Mouse (Mus musculus) urinary bladder, postnatal 14 days (tissue): Measurements from ENCODE around the gene Vmac.
A peak's percentile ranks its signal among the peaks of the same experiment; 100 is the strongest.

ENCODE experiments used
- DNase-seq: peaks from one replicate; pipeline ENCODE4 v3.0.0; 2021; ENCODE audit warnings: low spot score

Vmac gene

DNA sequence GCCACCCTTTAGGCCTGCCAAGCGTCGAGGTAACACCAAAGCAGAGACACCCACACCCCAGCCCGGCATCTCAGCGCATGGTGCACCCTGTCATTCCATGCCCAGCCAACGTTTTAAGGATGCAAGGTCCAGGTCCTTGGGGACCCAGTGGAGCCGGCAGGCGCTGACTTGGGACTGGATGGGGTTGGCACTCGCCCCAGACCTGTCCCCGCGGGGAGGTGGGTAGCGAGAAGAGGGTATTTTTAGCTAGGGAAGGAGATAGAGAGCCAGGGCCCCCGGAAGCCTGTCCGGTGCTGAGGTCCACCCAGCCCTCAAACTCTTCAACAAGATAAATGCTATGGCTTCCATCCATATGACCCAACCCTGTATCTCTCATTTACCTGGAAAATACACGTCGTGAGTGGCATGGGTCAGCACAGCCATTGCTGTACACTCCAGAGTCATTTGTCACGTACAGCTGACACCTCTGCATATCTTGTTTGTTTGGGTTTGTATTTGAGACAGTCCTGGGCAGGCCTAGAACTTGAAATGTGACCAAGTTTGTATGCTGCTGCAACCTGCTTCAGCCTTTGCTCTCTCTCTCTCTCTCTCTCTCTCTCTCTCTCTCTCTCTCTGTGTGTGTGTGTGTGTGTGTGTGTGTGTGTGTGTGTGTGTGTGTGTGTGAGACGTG lies 22.4 kb upstream of the Vmac start:
- no peak for DNase-seq

DNA sequence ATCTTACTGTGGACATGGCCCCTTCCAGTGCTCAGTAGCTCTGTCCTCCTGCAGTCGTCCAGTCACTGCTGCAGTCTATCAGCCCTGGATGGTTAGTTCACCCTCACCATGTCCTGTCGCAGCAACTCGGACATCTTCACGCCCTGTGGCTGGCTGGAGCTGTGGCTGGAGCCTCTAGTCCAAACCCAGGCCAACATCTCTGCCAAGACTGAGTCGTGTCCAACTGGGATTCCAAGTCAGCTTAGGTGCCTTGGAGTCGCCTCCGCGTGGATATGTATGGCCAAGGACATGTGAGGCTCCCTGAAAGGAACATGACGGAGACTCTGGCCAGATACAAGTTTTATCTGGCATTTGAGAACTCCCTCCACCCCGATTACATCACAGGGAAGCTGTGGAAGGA lies 20.4 kb upstream of the Vmac start:
- DNase-seq = no peak

DNA sequence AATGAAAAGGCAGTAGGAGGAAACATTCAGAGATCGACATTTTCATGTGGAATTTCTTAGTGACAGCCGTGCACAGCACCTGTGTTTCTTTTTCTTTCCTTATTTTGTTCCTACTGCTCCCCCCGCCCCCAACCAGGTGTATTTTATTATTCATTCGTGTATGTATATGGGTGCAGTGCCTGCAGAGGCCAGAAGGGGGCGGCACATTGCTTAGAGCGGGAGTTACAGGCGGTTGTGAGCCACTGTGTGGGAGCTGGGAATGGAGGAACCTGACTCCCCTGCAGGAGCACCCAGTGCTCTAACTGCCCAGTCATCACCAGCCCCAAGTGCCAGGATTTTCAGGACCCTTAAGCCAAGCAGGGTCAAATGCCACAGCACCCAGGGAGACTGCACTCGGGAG lies 18.7 kb upstream of the Vmac start:
- DNase-seq = no peak

DNA sequence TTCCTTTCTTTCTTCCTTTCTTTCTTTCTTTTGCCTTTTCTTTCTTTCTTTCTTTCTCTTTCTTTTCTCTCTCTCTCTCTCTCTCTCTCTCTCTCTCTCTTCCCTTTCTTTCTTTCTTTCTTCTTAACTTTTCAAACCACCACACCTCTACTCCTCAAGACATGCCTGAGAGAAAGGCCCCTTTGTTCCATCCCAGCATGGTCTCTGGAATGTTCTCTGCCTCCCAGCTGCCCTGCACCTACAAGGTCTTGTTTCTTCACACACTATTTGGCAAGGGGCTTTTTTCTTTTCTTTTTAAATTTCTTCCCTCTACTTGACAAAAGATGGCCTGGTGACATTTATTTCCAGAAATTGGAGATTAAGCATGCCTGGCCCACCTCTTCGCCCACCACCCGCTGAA lies 11.8 kb upstream of the Vmac start:
- no peak for DNase-seq

DNA sequence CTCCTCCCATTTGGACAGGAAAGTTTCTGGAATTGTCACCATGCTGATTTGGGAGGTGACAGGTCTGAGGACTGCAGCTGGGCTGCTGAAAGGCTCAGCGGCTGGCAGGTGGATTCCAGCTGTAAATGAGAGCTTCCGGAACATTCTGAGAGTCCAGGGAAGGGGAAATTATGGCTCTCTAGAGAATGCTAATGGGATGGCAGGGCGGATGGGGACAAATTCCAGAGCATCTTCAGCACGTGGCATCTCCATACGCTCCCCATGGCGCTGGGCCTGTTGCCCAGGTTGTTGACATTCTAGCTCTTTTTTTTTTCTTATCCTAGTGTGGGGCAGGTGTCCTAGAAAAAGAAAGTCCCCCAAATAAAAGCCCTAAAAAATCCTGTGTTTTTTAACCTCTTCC lies 11.3 kb upstream of the Vmac start:
- no peak for DNase-seq

- peak; percentile 61 for DNase-seq
These were observed 10.3 kb upstream of the Vmac start for GRCm38 (mm10) chr17:56728117-56728516.

DNA sequence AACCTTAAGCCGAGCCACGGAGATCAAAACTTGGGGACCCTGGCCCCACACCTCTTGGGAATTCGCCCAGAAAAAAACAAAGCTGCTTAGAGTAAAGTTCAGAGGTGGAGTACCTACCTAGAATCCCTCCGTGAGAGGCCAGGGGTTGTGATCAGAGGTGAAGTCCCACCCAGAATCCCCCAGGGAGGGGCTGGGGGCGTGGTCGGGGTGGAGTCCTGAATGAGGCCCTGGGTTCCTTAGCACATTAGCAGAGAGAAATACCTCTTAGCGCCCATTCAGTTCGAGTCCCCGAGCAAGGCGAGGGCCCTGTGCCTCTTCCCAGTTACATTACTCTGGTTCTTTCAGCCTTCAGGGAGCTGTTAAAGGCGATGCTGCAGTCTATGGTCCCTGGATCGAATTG lies 9.8 kb upstream of the Vmac start:
- DNase-seq = no peak

GRCm38 (mm10) chr17:56727029-56727649 lies 9.3 kb upstream of the Vmac start:
- no peak for DNase-seq

GRCm38 (mm10) chr17:56723419-56724161 lies 5.8 kb upstream of the Vmac start:
- no peak for DNase-seq

DNA sequence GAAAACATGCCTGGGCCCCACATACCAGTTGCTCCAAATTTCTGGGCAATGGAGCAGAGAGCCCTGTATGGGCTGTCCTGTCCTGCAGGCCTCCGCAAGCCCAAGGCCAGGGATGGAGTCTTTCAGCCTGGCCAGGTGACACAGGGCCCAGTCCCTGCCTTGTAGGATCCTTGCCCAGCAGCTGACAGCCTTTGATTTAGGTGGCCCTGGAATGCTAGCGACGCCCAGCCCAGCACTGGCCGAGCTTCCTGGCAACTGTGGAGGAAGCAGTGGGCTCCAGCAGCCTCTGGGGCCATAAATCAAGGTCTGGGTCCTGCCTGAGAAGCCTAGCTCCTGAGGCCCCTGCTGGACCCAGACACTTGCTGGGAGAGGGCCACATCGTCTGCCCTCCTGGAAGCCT lies 4.6 kb upstream of the Vmac start:
- DNase-seq = peak; percentile 29

DNA sequence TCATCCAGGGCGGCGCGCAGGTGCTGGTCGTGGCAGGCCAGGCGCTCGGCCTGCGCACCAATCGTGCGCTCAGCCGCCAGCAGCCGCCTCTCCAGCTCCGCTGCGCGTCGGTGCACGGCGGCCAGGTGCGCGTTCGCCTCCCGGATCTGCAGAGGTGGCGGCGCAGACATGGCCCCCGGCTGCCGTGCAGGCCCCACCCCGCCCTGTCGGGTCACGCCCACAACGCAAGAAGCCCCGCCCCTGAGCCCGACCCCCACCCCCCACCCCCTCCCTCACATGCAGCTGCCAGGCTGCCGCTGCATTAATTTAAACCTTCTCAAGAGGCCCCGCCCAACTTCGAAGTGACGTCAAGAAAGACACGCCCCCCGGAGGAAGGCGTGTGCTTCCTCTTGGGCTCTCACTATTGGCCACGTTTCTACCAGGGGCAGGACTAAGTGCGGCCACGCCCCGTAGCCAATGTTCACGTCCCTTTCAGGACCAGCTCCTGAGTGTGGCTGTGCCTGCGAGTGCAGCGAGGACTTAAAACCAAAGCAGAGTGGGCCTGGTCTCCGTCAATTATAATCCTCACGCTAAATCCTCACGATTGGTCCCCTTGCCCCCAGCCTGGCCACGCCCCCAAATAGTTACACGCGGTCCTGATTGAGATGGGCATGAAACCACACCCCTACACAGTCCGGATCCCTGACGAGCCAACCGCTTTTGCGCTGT lies 1.0 kb downstream of the Vmac start:
- peak; percentile 97 for DNase-seq

- DNase-seq = no peak
These were observed 1.7 kb downstream of the Vmac start for GRCm38 (mm10) chr17:56715914-56716654.

DNA sequence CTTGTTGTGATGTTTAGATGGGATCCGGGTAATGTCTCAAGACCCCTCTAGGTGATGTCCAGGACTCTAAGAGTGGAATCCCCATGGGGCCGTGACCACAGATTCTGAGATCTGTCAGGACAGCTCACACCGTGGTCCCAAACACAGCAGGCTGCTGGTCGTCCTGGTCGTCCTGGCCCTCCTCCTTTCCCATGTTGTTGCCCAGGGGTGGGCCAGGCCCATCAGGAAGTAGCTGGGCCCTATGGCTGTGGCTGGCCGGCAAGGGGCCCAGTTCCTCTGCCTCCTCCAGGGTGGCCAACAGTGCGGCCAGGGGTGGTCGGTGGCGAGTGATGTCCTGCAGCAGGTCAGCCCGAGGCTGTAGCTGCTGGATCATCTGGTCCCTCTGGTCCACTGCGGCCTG lies 2.5 kb downstream of the Vmac start:
- no peak for DNase-seq

- DNase-seq = no peak
These were observed 8.1 kb downstream of the Vmac start for GRCm38 (mm10) chr17:56709708-56710107.

DNA sequence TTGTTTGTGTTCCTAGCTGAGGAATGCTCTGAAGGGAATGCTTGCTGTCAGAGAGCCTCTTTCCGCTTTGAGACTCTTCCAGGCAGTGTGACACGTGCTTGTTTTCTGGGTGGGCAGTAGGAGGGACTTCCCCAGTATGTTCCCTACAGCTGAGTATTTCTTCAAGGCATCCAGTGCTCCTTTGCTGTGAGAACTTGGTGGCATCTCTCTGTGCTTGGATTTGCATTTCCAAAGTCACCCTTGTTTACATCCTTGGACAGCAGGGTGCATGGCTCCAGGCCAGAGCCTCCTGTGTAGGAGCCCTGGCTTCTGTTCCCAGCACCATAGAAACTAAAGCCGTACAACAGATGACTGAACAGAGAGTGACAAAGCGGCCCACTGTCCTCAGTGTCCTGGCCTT lies 9.1 kb downstream of the Vmac start:
- no peak for DNase-seq

GRCm38 (mm10) chr17:56706515-56706914 lies 11.3 kb downstream of the Vmac start:
- no peak for DNase-seq

GRCm38 (mm10) chr17:56703038-56703437 lies 14.8 kb downstream of the Vmac start:
- DNase-seq = no peak

DNA sequence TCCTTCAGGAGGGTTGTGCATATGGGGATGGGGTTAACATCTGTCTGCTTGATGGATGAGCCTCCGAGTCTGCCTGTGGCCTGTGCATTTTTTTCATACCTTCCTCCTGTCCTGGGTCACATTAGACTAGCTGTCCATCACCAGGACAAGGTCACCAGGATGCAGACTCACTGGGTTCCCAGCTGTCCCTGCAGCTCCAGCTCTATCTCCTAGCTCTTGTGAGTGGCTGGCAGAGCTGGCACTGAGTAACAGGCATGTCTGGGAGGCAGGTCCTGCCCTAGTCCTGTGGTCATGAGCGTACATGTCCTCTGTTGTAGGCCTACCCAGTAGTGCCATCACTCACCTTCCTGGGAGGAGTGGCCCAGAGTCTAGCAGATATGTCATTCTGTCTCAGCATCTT lies 17.4 kb downstream of the Vmac start:
- DNase-seq = no peak

DNA sequence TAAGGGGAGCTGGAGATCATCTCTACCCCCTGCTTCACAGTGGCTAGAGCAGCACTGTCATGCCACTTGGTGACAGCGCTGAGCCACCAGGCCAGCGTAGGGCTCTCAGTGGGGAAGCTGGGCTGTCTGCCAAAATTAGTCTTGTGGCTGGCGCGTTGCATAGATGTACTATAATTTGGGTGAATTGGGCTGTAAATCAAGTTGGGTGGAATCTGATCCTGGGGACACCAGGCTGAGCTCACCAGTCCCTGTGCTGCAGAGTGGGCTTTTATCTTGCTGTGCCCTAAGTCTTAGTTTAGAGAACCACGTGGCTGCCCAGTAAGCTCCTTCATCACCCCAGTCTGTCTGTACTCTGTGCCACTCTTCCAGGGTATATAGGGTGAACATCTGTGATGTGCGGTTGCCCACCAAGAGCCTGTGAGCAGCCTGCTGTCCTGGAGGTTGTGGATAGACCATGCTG lies 23.9 kb downstream of the Vmac start:
- DNase-seq = peak; percentile 32

DNA sequence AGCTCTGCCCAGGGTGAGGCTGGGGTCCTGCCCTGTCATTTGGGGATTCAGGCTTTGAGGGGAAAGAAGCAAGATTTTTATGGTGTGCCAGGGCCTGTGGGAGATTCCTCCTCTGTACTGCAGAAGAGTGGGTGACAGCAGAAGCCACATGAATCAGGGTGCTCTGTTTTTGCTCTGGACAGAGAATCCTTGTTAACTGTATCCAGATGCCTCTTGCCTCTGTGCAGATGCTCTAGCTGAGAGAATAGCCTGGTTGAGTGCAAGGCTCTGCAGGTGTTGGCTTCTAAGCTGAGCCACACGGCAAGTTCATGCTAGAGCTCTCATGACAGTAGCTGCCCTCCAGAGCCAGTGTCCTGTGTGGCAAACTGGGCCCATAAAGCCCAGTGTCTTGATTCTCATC lies 24.4 kb downstream of the Vmac start:
- no peak for DNase-seq

DNA sequence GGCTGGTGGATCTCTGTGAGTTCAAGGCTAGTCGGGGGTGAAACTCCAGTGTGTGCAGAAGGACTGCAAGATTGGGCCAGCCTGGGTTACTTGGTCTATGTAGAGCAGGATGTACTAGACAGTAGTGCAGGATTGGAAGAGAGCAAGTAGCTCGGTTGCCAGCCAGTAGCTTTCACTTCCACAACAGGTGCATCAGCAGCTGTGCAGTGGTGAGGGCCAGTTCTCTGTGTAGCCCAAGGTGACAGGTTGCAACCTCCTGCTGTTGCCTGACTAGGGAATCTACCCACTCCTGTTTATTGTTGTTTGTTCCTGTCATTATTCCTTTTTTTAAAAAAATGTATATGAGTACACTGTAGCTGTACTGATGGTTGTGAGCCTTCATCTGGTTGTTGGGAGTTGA lies 29.1 kb downstream of the Vmac start:
- DNase-seq = no peak

GRCm38 (mm10) chr17:56688045-56688444 lies 29.8 kb downstream of the Vmac start:
- DNase-seq = no peak
